Mouse (Mus musculus) left cerebral cortex, adult 18-20 months (tissue): Measurements from ENCODE around the gene Hsd11b2. TPM values are rescaled to one million over a fixed set of nuclear protein-coding genes. Genes with fewer than 3 reads are reported as not detected.
A peak's percentile ranks its signal among the peaks of the same experiment; 100 is the strongest.

Source experiments
- DNase-seq, 2 experiments: peaks; one replicate each; pipeline ENCODE4 v3.0.0; 2021 to 2022; ENCODE audit warnings: low spot score in 2 of 2, mixed read lengths in 1 of 2
- total RNA-seq, 2 experiments: library from RNA; stranded (reverse); gene quantifications; 2 replicates each; pipeline ENCODE4 v1.2.3; 2021

Gene Hsd11b2
- total RNA-seq, 2 experiments from 2014 or later, result not detected

GRCm38 (mm10) chr8:105521061-105521460, 2.5 kb downstream of the Hsd11b2 start:
- DNase-seq, result no peak

- DNase-seq, result no peak
Measured at GRCm38 (mm10) chr8:105521995-105522769, 3.6 kb downstream of the Hsd11b2 start.

GRCm38 (mm10) chr8:105522890-105523289, 4.3 kb downstream of the Hsd11b2 start:
- no peak for DNase-seq

GRCm38 (mm10) chr8:105527110-105527509, 8.6 kb downstream of the Hsd11b2 start:
- no peak for DNase-seq

- DNase-seq, result no peak
Measured at GRCm38 (mm10) chr8:105528206-105528605, 9.7 kb downstream of the Hsd11b2 start.

- no peak for DNase-seq
Measured at GRCm38 (mm10) chr8:105529271-105529670, 10.7 kb downstream of the Hsd11b2 start.

- no peak for DNase-seq
Measured at GRCm38 (mm10) chr8:105531774-105532173, 13.2 kb downstream of the Hsd11b2 start.

- no peak for DNase-seq
Measured at GRCm38 (mm10) chr8:105533439-105533838, 14.9 kb downstream of the Hsd11b2 start.

- peak; percentile 45 to 72 for DNase-seq
Measured at GRCm38 (mm10) chr8:105533892-105534329, 15.4 kb downstream of the Hsd11b2 start.

GRCm38 (mm10) chr8:105536546-105536945, 18.0 kb downstream of the Hsd11b2 start:
- peak in 1 of 2 experiments; percentile 40 for DNase-seq

- DNase-seq, result no peak
Measured at GRCm38 (mm10) chr8:105537011-105537677, 18.6 kb downstream of the Hsd11b2 start.

- no peak for DNase-seq
Measured at GRCm38 (mm10) chr8:105538940-105539339, 20.4 kb downstream of the Hsd11b2 start.

- no peak for DNase-seq
Measured at GRCm38 (mm10) chr8:105542032-105542656, 23.6 kb downstream of the Hsd11b2 start.

- DNase-seq, result no peak
Measured at GRCm38 (mm10) chr8:105542808-105543207, 24.3 kb downstream of the Hsd11b2 start.

- no peak for DNase-seq
Measured at GRCm38 (mm10) chr8:105543703-105544102, 25.1 kb downstream of the Hsd11b2 start.

GRCm38 (mm10) chr8:105544544-105545205, 26.1 kb downstream of the Hsd11b2 start:
- no peak for DNase-seq

- peak; percentile 37 to 44 for DNase-seq
Measured at GRCm38 (mm10) chr8:105545249-105545648, 26.7 kb downstream of the Hsd11b2 start.

GRCm38 (mm10) chr8:105546384-105547350, 28.1 kb downstream of the Hsd11b2 start:
- no peak for DNase-seq

GRCm38 (mm10) chr8:105549506-105549905, 31.0 kb downstream of the Hsd11b2 start:
- no peak for DNase-seq

- no peak for DNase-seq
Measured at GRCm38 (mm10) chr8:105550083-105550482, 31.5 kb downstream of the Hsd11b2 start.
